Comparison of ENCODE assay signal across 19 mouse cellular contexts in genomic region chr2:148113184-148113583, GRCm38 (mm10).
DNase-seq lines count a peak whose midpoint lies in the region; ATAC-seq and TF ChIP-seq lines count a peak whose summit lies in the region.
"Had no signal": no experiment of that assay in that cellular context is flagged by ENCODE, and none has a peak within 500 bp of the region (broad histone marks: within the 10 kb centered on the region; RNA-seq: fewer than 3 reads in every experiment).

No protein-coding gene starts in this region.

- no peak overlapping the region for H3K4me2 ChIP-seq in heart, embryonic 12.5 days
- H3K4me2 ChIP-seq in heart, postnatal 0 days (ENCODE audit: low read depth, low read length): no peak overlapping the region
- H3K4me2 ChIP-seq in lung, postnatal 0 days (replicated peaks; ENCODE audit: low read depth, low read length): no peak overlapping the region
- H3K4me2 ChIP-seq: embryonic facial prominence, embryonic 12.5 days; forebrain, embryonic 12.5 days; hindbrain, embryonic 13.5 days had no signal

- H3K4me3 ChIP-seq in heart, embryonic 12.5 days: no peak overlapping the region
- no peak overlapping the region for H3K4me3 ChIP-seq in heart, postnatal 0 days (ENCODE audit: low read depth, low read length)
- H3K4me3 ChIP-seq in lung, postnatal 0 days (ENCODE audit: low read depth, low read length): no peak overlapping the region
- H3K4me3 ChIP-seq: embryonic facial prominence, embryonic 12.5 days; forebrain, embryonic 12.5 days; hindbrain, embryonic 13.5 days had no signal

- H3K27ac ChIP-seq in heart, embryonic 12.5 days (ENCODE audit: poor library complexity, severe bottlenecking): no peak overlapping the region
- H3K27ac ChIP-seq in heart, postnatal 0 days (ENCODE audit: low read depth): no peak overlapping the region
- H3K27ac ChIP-seq in lung, postnatal 0 days (ENCODE audit: low read length): no peak overlapping the region
- H3K27ac ChIP-seq: embryonic facial prominence, embryonic 12.5 days; forebrain, embryonic 12.5 days; hindbrain, embryonic 13.5 days; hindbrain, postnatal 0 days had no signal

- in situ Hi-C loops in Patski (cut with MboI; ENCODE audit: low pct_unique_long_range_greater_than_20kb): no loop called here

- H3K36me3 ChIP-seq in heart, embryonic 12.5 days: no peaks in the 10 kb centered on the region
- no peaks in the 10 kb centered on the region for H3K36me3 ChIP-seq in heart, postnatal 0 days (replicated peaks; ENCODE audit: control insufficient read depth, insufficient read depth, low read length)
- H3K36me3 ChIP-seq in lung, postnatal 0 days (ENCODE audit: insufficient read depth, low read length): no peaks in the 10 kb centered on the region
- H3K36me3 ChIP-seq: embryonic facial prominence, embryonic 12.5 days; forebrain, embryonic 12.5 days; hindbrain, embryonic 13.5 days had no signal

- H3K9ac ChIP-seq in heart, embryonic 12.5 days: no peak overlapping the region
- H3K9ac ChIP-seq in heart, postnatal 0 days (replicated peaks; ENCODE audit: low read depth, low read length): no peak overlapping the region
- no peak overlapping the region for H3K9ac ChIP-seq in lung, postnatal 0 days (replicated peaks; ENCODE audit: low read depth)
- H3K9ac ChIP-seq: embryonic facial prominence, embryonic 12.5 days; forebrain, embryonic 12.5 days; hindbrain, embryonic 13.5 days had no signal

- peak; percentile 55; the same call in 1 of the 2 replicates for ATAC-seq in heart, embryonic 12.5 days (ENCODE audit: insufficient number of reproducible peaks, low FRiP score)
- peak; percentile 69 for ATAC-seq in heart, postnatal 0 days (ENCODE audit: insufficient read depth, low read depth)
- peak; percentile 61 for ATAC-seq in lung, postnatal 0 days
- ATAC-seq in Patski: peak; percentile 66
- ATAC-seq: forebrain, embryonic 16.5 days; hindbrain, postnatal 0 days had no signal

- DNase-seq in heart, adult 18-20 months: no peak
- peak; percentile 45 for DNase-seq in heart, postnatal 0 days (ENCODE audit: low spot score)
- DNase-seq in heart, adult 11 months: no peak
- peak; percentile 19 for DNase-seq in lung, postnatal 0 days (ENCODE audit: low spot score)
- DNase-seq in lung, postnatal 36 days: no peak
- no peak for DNase-seq in Patski (ENCODE audit: low read depth, low spot score)
- DNase-seq in right cerebral cortex, postnatal 36 days (ENCODE audit: low spot score in 2 of 2): no peak
- DNase-seq: adrenal gland, postnatal 10 days; cerebellum, adult 11-12 months; cerebellum, adult 9-10 months; cerebellum, postnatal 25 days; gastrocnemius, postnatal 14 days; kidney, adult 18-20 months had no signal

- POLR2A ChIA-PET in Patski (lab: Charles Lee): no interaction called here

- CTCF ChIA-PET in Patski (lab: Charles Lee): interaction anchor here (1.0 to 2.1 kb wide), 2 partner anchors 10 to 486 kb away, joined by 3 to 6 read pairs; no protein-coding TSS in a partner anchor

- H3K27me3 ChIP-seq in heart, embryonic 12.5 days (replicated peaks): no peaks in the 10 kb centered on the region
- no peaks in the 10 kb centered on the region for H3K27me3 ChIP-seq in heart, postnatal 0 days (ENCODE audit: control insufficient read depth, insufficient read depth, low read length)
- no peaks in the 10 kb centered on the region for H3K27me3 ChIP-seq in lung, postnatal 0 days (replicated peaks; ENCODE audit: insufficient read depth, low read length)
- no peaks in the 10 kb centered on the region for H3K27me3 ChIP-seq in Patski
- H3K27me3 ChIP-seq: embryonic facial prominence, embryonic 12.5 days; forebrain, embryonic 12.5 days; hindbrain, embryonic 13.5 days had no signal

- WGBS in heart, embryonic 12.5 days: 6% methylated on average over 2 of the region's 2 CpGs
- WGBS in heart, postnatal 0 days: 10% methylated on average over 2 of the region's 2 CpGs
- 13% methylated on average over 2 of the region's 2 CpGs for WGBS in lung, postnatal 0 days

- no peak for TF ChIP-seq EP300 in heart, postnatal 0 days (IDR thresholded peaks at IDR 0.05; ENCODE audit: low read depth)
- no peak for TF ChIP-seq EP300 in lung, postnatal 0 days (IDR thresholded peaks at IDR 0.05)

- H3K9me3 ChIP-seq in heart, embryonic 12.5 days (replicated peaks): no peaks in the 10 kb centered on the region
- H3K9me3 ChIP-seq in heart, postnatal 0 days (replicated peaks; ENCODE audit: control insufficient read depth, low read length): no peaks in the 10 kb centered on the region
- no peaks in the 10 kb centered on the region for H3K9me3 ChIP-seq in lung, postnatal 0 days (ENCODE audit: low read length)
- H3K9me3 ChIP-seq: embryonic facial prominence, embryonic 12.5 days; forebrain, embryonic 12.5 days; hindbrain, embryonic 13.5 days had no signal

- TF ChIP-seq CTCF in heart, postnatal 0 days (IDR thresholded peaks at IDR 0.05; ENCODE audit: low read depth): no peak
- TF ChIP-seq CTCF in lung, postnatal 0 days (IDR thresholded peaks at IDR 0.05): no peak
- TF ChIP-seq CTCF in Patski (IDR thresholded peaks at IDR 0.05): no peak

- peaks cover 17% of the 10 kb centered on the region for H3K4me1 ChIP-seq in heart, embryonic 12.5 days (replicated peaks)
- peaks cover 18% of the 10 kb centered on the region for H3K4me1 ChIP-seq in heart, postnatal 0 days (ENCODE audit: control insufficient read depth, insufficient read depth)
- H3K4me1 ChIP-seq in lung, postnatal 0 days (ENCODE audit: insufficient read depth, low read depth, low read length): no peaks in the 10 kb centered on the region
- H3K4me1 ChIP-seq: embryonic facial prominence, embryonic 12.5 days; forebrain, embryonic 12.5 days; hindbrain, embryonic 13.5 days had no signal

Comparison
In these comparisons a context has a peak if more than half of its experiments do, and no peak if none do; other contexts are left out.
1. DNase-seq: peak in heart, postnatal 0 days (single experiment) and lung, postnatal 0 days (single experiment); none in heart, adult 18-20 months (0 of 2), heart, adult 11 months (single experiment), lung, postnatal 36 days (single experiment), Patski (single experiment) and right cerebral cortex, postnatal 36 days (0 of 2).
2. Peak in every context shown above with its lines, with median percentiles within 50 percentile points of each other: ATAC-seq.